In genomic region chr2:33084221-33084620, GRCm38 (mm10) we compare ENCODE assay signal across 27 mouse cellular contexts. TPM values are rescaled to one million over a fixed set of nuclear protein-coding genes. Genes with fewer than 3 reads are reported as not detected.
DNase-seq lines count a peak whose midpoint lies in the region; ATAC-seq lines count a peak whose summit lies in the region.
"Had no signal": no experiment of that assay in that cellular context is flagged by ENCODE, and none has a peak within 500 bp of the region (broad histone marks: within the 10 kb centered on the region; RNA-seq: fewer than 3 reads in every experiment).

No protein-coding gene starts in this region.

- H3K27me3 ChIP-seq in hindbrain, embryonic 13.5 days = no peaks in the 10 kb centered on the region
- H3K27me3 ChIP-seq in hindbrain, embryonic 10.5 days (ENCODE audit: insufficient read depth, poor library complexity, severe bottlenecking) = no peaks in the 10 kb centered on the region
- H3K27me3 ChIP-seq in kidney, embryonic 15.5 days = no peaks in the 10 kb centered on the region
- H3K27me3 ChIP-seq: heart, embryonic 13.5 days; hindbrain, embryonic 12.5 days; intestine, embryonic 15.5 days had no signal

- H3K4me1 ChIP-seq in hindbrain, embryonic 13.5 days (replicated peaks) = peaks cover 17% of the 10 kb centered on the region
- peaks cover 12% of the 10 kb centered on the region for H3K4me1 ChIP-seq in hindbrain, embryonic 10.5 days (replicated peaks)
- H3K4me1 ChIP-seq in kidney, embryonic 15.5 days = 0 out of 2 replicates have a peak, but pooled peaks cover 8% of the 10 kb centered on the region

- no peaks in the 10 kb centered on the region for H3K36me3 ChIP-seq in hindbrain, embryonic 13.5 days
- H3K36me3 ChIP-seq in hindbrain, embryonic 10.5 days = no peaks in the 10 kb centered on the region
- no peaks in the 10 kb centered on the region for H3K36me3 ChIP-seq in kidney, embryonic 15.5 days
- H3K36me3 ChIP-seq: forebrain, embryonic 10.5 days; heart, embryonic 13.5 days; hindbrain, embryonic 12.5 days; intestine, embryonic 15.5 days had no signal

- no peak overlapping the region for H3K4me3 ChIP-seq in hindbrain, embryonic 13.5 days
- no peak overlapping the region for H3K4me3 ChIP-seq in hindbrain, embryonic 10.5 days
- no peak overlapping the region for H3K4me3 ChIP-seq in kidney, embryonic 15.5 days (replicated peaks)
- H3K4me3 ChIP-seq: forebrain, embryonic 10.5 days; gastrocnemius, adult 2 months; heart, embryonic 13.5 days; hindbrain, embryonic 12.5 days; intestine, embryonic 15.5 days had no signal

- 99% methylated on average over 3 of the region's 3 CpGs for WGBS in hindbrain, embryonic 13.5 days
- WGBS in hindbrain, embryonic 10.5 days = 94% methylated on average over 3 of the region's 3 CpGs
- WGBS in kidney, embryonic 15.5 days = 85% methylated on average over 3 of the region's 3 CpGs

- no peak overlapping the region for H3K9ac ChIP-seq in hindbrain, embryonic 13.5 days
- no peak overlapping the region for H3K9ac ChIP-seq in kidney, embryonic 15.5 days
- H3K9ac ChIP-seq: forebrain, postnatal 0 days; heart, embryonic 13.5 days; hindbrain, embryonic 12.5 days; intestine, embryonic 15.5 days had no signal

- 0 out of 2 replicates have a peak overlapping the region, but pooled peaks have one; percentile 4 for H3K4me2 ChIP-seq in hindbrain, embryonic 13.5 days
- no peak overlapping the region for H3K4me2 ChIP-seq in kidney, embryonic 15.5 days
- H3K4me2 ChIP-seq: heart, embryonic 13.5 days; hindbrain, embryonic 12.5 days; intestine, embryonic 15.5 days had no signal

- no peaks in the 10 kb centered on the region for H3K9me3 ChIP-seq in hindbrain, embryonic 13.5 days
- H3K9me3 ChIP-seq in hindbrain, embryonic 10.5 days = no peaks in the 10 kb centered on the region
- H3K9me3 ChIP-seq in kidney, embryonic 15.5 days (replicated peaks) = no peaks in the 10 kb centered on the region
- H3K9me3 ChIP-seq: forebrain, embryonic 10.5 days; heart, embryonic 13.5 days; hindbrain, embryonic 12.5 days; intestine, embryonic 15.5 days had no signal

- no peak for ATAC-seq in hindbrain, embryonic 13.5 days (ENCODE audit: low FRiP score)
- ATAC-seq in kidney, embryonic 15.5 days (replicated peaks; ENCODE audit: low FRiP score) = no peak
- ATAC-seq: activated CD4-positive, CD25-positive, alpha-beta regulatory T cell, adult 4 months; forebrain, embryonic 14.5 days; forebrain, postnatal 0 days; hindbrain, embryonic 16.5 days; intestine, embryonic 15.5 days had no signal

- H3K27ac ChIP-seq in hindbrain, embryonic 13.5 days = no peak overlapping the region
- H3K27ac ChIP-seq in hindbrain, embryonic 10.5 days = no peak overlapping the region
- no peak overlapping the region for H3K27ac ChIP-seq in kidney, embryonic 15.5 days
- H3K27ac ChIP-seq: forebrain, embryonic 10.5 days; gastrocnemius, adult 2 months; heart, embryonic 13.5 days; hindbrain, embryonic 12.5 days; intestine, embryonic 15.5 days had no signal

- DNase-seq in adrenal gland, adult 2 months = peak; percentile 45
- DNase-seq in adrenal gland, postnatal 4 days (ENCODE audit: low spot score in 2 of 2) = no peak
- DNase-seq in hindbrain, embryonic 10.5 days (ENCODE audit: low spot score) = no peak
- DNase-seq in 416B (ENCODE audit: low read depth) = peak; percentile 56
- peak; percentile 31 to 49 for DNase-seq in adrenal gland, postnatal 36 days
- DNase-seq in ovary, postnatal 36 days (ENCODE audit: low spot score) = no peak
- DNase-seq: cerebellum, adult 11-12 months; cerebellum, adult 8-10 months; cerebellum, postnatal 10 days; cerebellum, postnatal 36 days; forebrain, postnatal 0 days; gastrocnemius, adult 2 months; gastrocnemius, postnatal 14 days; heart, adult 18-20 months; heart, postnatal 14 days; heart, postnatal 4 days; kidney, adult 11 months; kidney, adult 8-10 months had no signal

RNA-seq across cellular contexts. Expression of gene Garnl3, which starts 47.2 kb away (rescaled TPM):
- 10 to 100 TPM; 13.3 to 15.0 TPM for total RNA-seq in adrenal gland, adult 2 months (2021)
- polyA plus RNA-seq in adrenal gland, adult 2 months (2012; rRNA removed) = 13.4 and 21.4 TPM in 2 replicates
- 10 to 100 TPM; 35.7 to 39.7 TPM for total RNA-seq in adrenal gland, postnatal 4 days (2021)
- polyA plus RNA-seq in hindbrain, embryonic 13.5 days (2015; fragmentation: Nextera tagmentation; extraction: Ambion mirVana) = 36.6 and 39.4 TPM in 2 replicates
- 9.6 and 14.5 TPM in 2 replicates for polyA plus RNA-seq in hindbrain, embryonic 10.5 days (2016; fragmentation: Nextera tagmentation; extraction: Ambion mirVana)
- total RNA-seq in adrenal gland, postnatal 36 days (2021) = 10 to 100 TPM; 11.6 to 15.3 TPM
- 11.2 and 14.0 TPM in 2 replicates for polyA plus RNA-seq in kidney, embryonic 15.5 days (2015; fragmentation: Nextera tagmentation; extraction: Ambion mirVana)

Comparison
In these comparisons a context has a peak if more than half of its experiments do, and no peak if none do; other contexts are left out.
1. DNase-seq: peak in adrenal gland, adult 2 months (single experiment), 416B (single experiment) and adrenal gland, postnatal 36 days (2 of 2); none in adrenal gland, postnatal 4 days (0 of 2), hindbrain, embryonic 10.5 days (single experiment) and ovary, postnatal 36 days (single experiment).